Comparison of ENCODE assay signal across 14 mouse cellular contexts in genomic region chr4:87653440-87654165, GRCm38 (mm10).
"Had no signal": no experiment of that assay in that cellular context is flagged by ENCODE, and none has a peak within 500 bp of the region (broad histone marks: within the 10 kb centered on the region; RNA-seq: fewer than 3 reads in every experiment).

No protein-coding gene starts in this region.

- H3K27me3 ChIP-seq: midbrain, embryonic 12.5 days; stomach, embryonic 15.5 days had no signal

- H3K4me3 ChIP-seq: limb, embryonic 15.5 days; liver, embryonic 12.5 days; midbrain, embryonic 12.5 days; stomach, embryonic 15.5 days had no signal

- H3K9ac ChIP-seq: limb, embryonic 15.5 days; liver, embryonic 12.5 days; lung, embryonic 14.5 days; midbrain, embryonic 12.5 days; stomach, embryonic 15.5 days had no signal

- H3K4me2 ChIP-seq: limb, embryonic 15.5 days; liver, embryonic 12.5 days; lung, embryonic 14.5 days; midbrain, embryonic 12.5 days; stomach, embryonic 15.5 days had no signal

- H3K4me1 ChIP-seq: liver, embryonic 12.5 days had no signal

- ATAC-seq: liver, embryonic 12.5 days had no signal

- H3K9me3 ChIP-seq: limb, embryonic 15.5 days; liver, embryonic 12.5 days; midbrain, embryonic 12.5 days; stomach, embryonic 15.5 days had no signal

- DNase-seq: kidney, adult 2 months; kidney, postnatal 14 days; layer of hippocampus, adult 9-11 months; layer of hippocampus, postnatal 36 days; lung, embryonic 14.5 days; lung, postnatal 10 days; lung, postnatal 4 days; right cerebral cortex, postnatal 14 days; thymus, adult 2 months; thymus, postnatal 36 days had no signal

- H3K36me3 ChIP-seq: limb, embryonic 15.5 days; liver, embryonic 12.5 days; midbrain, embryonic 12.5 days; stomach, embryonic 15.5 days had no signal

- H3K27ac ChIP-seq: limb, embryonic 15.5 days; liver, embryonic 12.5 days; midbrain, embryonic 12.5 days; stomach, embryonic 15.5 days had no signal
